Mouse (Mus musculus) thymus, postnatal 0 days (tissue): ENCODE data around the gene Nfs1. TPM values are rescaled to one million over a fixed set of nuclear protein-coding genes. Genes with fewer than 3 reads are reported as not detected.
"Not testable (repeated sequence)": the region's sequence is repeated elsewhere in the genome, so short reads cannot be mapped to it uniquely, and the experiment has no call there.

Experiments
- DNase-seq: peaks from one replicate; pipeline ENCODE4 v3.0.0-alpha.2; 2015; ENCODE audit warnings: low spot score
- polyA plus RNA-seq: library from polyadenylated mRNA; unstranded; fragments of >200 nt; fragmentation: Nextera tagmentation; extraction: Ambion mirVana; gene quantifications from 2 replicates; pipeline ENCODE4 v1.2.1, GENCODE M21; 2015

The Nfs1 gene
- 51.4 and 51.5 TPM in 2 replicates for polyA plus RNA-seq

GRCm38 (mm10) chr2:156143953-156144724 is at the start of gene Nfs1, which contains the start of gene Romo1:
Gene Nfs1, minus strand, starts transcription at chr2:156144186.
Gene Romo1, plus strand, starts transcription at chr2:156144039.
- DNase-seq, result peak; percentile 96

DNA sequence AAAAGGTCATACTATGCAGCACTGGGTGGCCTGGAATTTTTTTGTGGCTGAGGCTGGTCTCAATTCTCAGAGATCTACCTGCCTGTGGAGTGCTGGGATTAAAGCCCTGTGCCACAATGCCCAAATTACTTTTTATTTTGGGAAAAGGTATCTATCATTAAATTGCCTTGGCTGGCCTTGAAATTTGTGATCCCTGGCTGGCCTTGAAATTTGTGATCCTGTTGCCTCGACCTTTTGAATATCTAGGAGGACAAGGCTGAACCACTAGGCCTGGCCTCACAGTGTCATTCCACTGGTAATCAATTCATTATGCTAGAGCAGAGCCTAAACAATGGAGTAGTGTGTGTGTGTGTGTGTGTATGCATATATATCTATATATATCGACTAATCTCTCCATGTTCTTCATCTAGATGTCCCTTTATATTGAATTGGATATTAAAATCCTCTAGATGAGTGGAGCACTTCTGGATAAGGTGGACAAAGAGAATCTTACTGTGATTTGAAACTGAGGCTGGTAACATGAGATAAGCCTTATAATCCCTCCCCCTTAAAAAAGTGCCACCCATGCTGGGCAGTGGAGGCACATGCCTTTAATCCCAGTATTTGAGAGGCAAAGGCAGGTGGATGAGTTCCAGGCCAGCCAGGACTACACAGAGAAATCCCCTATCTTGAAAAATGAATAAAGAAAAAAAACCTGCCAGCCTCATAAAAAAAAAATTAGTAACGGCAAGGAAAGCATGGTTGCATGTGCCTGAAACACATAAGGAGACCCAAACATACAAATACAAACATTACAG is 49.3 kb upstream of the Nfs1 start:
- no peak for DNase-seq

GRCm38 (mm10) chr2:156192068-156192467 is 48.1 kb upstream of the Nfs1 start:
- DNase-seq, result no peak

DNA sequence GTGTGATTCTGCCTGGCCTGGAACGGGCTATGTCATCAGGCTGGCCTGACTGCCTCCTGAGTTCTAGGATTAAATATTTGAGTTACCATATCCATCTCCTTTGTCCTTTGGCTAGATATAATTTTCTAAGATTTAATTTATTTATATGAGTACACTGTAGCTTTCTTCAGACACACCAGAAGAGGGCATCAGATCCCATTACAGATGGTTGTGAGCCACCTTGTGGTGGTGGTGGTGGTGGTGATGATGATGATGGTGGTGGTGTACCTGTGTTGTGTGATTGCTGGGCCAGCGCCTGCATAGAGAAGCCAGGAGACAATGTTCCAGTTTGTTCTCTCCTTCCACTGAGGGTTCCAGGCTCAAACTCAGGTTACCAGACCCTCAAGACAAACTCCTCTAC is 47.6 kb upstream of the Nfs1 start:
- DNase-seq, result no peak

DNA sequence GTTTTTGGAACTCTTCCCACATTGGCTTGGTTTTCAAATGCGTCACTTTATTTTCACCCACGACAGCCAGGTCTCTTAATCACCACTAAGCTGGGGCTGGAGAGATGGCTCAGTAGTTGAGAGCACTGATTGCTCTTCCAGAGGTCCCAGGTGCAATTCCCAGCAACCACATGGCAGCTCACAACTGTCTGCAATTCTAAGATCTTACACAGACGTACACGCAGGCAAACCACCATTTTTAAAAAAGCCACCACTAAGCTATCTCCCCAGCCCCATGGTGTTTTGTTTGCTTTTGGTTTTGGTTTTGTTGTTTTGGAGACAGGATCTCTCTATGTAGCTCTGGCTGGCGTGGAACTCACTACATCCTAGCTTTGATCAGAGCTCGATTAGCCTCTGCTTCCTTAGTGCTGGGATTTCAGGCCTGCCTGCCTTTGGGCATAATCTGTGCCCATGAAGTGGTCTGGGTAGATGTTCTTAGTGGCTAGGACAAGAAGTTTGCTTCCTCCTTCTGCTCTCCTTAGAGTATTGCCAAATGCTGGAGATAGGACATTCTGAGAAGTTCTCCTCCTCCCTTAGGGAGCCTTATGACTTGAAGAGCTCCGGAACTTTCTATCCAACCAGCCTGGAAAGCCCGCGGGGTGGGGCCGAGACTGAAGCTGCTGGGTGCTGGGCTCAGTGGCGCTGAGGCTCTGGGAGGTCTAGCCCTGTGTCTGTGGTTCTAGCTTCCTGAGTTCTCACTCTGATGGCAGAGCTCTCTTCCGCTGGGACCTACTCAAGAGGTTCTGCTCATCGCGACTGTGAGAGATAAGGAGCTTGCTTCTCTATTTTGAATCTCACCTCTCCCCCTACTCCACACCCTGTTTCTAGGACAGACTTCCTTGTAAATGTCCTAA is 46.3 kb upstream of the Nfs1 start:
- DNase-seq, result peak; percentile 82

DNA sequence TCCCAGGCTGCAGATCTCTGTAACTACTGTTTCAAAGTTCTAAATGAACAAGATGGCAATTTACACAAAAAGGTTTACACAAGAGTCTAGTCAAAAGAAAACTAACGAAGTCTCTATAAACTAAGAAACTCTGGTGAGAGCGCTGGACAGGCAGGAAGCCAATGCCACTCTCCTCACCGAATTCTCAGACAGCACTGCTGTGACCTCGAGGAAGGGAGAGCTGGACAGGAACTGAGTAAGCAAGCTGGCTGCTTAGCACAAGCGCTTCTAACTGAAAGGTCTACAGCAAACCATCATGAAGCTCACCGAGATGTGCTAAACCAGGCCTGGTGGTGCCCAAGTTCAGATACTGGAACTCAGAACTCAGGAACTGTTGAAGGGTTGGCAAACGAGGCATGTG is 45.3 kb upstream of the Nfs1 start:
- DNase-seq, result not testable (repeated sequence)

DNA sequence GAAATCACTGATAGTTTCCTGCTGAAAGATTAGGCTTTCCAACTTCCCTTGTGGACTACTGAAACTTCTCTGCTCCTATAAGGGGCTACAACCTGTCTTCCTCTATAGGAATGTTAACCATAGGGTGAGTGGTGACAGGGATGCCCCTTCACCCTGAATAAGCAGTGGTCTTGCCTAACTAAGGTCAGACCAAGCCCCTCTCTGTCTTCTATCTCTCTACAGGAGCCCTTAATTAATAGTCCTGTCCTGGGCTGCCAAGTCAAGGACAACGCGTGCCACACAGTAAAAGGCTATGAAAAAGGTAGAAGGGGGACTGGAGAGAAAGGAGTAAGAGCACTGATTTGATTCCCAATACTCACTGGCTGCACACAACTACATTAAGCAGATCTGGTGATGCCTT is 37.6 kb upstream of the Nfs1 start:
- no peak for DNase-seq

DNA sequence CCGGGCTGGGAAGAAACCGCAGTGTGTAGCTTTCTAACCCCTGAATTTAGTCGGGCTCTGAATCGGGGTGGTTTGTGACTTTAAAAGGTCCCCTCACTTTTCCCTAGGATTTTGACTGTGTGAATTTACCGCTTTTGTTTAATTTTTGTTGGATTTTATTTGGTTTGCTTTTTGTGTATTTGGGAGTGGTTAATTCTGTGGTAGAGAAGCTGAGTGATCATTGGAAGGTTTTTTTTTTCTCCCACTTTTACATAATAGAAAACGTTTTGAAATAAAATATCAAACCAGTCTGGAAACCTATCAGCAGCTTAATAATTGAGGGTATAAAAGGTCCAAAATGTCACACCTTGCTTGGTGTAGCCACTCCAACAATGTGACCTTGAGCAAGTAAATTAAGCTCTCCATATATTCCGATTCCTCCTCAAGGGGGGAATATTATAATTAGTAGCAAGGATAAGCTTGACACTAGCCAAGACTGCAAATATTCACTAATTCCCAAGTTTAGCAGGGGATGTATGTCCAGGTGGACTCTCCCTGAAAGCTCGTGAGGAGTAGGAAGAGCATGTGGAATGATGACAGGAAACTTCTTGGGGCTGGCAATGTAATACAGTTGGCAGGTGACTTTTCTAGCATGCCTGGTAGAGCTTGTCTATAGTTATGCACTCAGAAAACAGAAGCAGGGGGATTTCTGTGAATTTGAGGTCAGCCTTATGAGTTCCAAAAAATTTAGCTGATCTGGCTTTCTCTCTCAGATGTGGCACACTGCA is 37.0 kb upstream of the Nfs1 start:
- no peak for DNase-seq

DNA sequence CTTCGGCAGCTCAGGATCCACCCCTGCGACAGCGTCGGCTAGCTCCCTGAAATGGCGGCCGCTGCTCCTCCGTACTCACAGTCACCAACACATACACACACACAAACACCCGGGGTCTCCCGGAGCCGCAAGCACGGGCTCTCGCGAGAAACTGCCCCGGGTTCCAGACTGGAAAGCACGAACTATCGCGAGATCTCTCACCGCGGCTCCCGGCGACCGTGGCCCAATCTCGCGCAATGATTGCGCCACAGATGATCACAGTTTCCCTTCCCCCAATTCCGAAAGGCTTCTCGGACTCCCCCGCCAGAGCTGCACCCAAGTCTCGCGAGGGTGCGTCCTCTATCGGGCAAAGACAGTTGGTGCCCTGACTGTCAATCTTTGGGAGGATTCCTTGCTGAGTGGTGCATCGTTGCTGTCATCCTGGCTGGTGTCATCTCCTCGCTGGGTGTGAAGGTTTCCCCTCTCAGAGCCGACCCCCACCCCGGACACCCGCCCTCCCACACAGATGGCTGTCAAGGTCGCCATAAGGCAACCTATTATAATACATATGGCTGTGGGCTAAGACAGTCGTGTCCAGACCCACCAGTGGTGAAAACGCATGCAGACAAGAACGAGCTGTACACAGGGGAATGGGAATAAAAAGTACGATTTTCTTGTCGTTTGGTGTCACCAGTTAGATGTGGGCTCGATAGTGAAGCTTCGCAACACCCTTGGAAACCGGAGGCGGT is 36.3 kb upstream of the Nfs1 start, which contains the start of gene Rbm39:
Gene Rbm39, minus strand, starts transcription at position 145 of the 728 bp plus-strand sequence.
- peak; percentile 100 for DNase-seq

DNA sequence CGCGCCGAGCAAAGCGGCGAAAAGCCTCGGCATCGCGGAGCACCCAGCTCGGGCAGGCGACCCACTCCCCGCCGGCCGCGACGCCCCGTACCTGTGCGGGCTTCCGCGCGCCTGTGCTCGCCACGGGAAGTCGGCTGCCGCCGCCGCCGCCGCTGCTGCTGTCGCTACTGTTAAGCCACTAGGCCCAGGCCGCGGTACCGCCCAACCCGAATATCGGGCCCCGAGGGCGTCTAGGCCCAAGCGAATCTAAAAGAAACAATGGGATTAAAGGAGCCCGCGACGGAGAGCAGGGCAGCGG is 35.8 kb upstream of the Nfs1 start:
- DNase-seq, result no peak

DNA sequence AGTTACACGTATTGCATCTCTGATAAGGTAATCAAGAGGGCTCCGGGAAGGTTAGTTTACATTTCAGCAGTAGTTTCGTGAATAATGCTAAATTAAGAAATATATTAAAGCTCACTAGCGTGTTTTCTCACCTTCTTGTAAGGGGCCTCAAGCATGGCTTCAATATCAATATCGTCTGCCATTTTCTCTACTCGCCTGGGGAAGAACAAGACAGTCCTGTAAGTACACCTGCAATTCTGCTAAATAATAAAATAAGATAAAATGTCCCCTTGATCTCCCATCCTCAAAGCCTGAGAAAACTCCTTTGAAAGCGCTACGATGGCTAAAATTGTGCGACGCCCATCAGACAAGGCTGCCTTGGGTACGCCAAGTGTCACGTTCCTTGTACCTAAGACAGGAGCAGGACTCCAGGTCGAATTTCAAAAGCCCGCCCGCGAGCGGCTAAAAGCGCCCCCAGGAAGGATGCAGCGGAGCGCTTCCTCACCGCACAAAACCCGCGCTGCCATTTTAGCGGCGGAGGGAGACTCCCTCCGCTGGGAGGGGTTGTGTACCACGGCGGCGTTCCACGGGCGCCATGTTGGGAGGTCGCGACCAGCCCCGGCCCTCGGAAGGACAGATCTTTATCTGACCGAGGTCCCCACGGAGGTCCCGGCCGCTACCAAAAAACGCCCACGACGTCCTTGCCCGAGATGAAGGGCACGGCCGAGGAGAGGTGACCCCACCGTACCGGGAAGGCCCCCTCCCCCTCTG is 35.2 kb upstream of the Nfs1 start:
- peak; percentile 93 for DNase-seq

DNA sequence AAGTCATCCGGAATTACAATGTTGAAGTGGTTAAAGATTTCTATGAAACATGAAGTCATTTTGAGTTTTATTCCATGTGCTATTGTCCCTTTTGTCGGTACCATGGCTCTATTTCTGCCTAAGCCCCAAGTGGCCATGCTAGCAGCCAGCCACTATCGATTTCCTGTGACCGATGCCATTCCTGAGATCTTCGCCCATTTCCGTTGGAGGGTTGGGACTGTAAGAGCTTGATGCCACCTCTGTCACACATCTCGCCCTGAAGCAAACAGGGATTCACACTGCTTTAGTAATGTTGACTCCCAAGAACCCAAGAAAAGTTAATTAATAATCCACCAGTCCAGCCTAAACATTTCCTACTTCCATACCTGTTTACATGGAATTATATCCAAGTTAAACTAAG is 33.7 kb upstream of the Nfs1 start:
- no peak for DNase-seq

DNA sequence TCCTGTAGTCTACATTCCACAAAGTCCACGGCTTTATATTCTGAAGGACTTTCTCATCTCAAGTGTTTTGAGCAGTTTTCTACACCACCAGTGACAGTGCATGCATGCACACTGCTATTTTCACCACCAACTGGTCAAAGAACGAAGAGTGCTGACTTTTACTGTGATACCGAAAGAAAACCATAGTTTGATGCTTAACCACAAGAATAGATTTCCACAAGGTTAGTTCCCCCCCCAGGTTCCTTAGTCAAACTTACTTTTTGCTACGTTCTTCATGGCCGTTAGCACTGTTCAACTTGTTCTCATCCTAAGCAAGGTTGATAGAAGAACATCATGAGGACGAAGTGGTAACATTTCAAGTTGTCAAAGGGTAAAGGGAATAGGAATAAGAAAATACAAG is 33.1 kb upstream of the Nfs1 start:
- no peak for DNase-seq

DNA sequence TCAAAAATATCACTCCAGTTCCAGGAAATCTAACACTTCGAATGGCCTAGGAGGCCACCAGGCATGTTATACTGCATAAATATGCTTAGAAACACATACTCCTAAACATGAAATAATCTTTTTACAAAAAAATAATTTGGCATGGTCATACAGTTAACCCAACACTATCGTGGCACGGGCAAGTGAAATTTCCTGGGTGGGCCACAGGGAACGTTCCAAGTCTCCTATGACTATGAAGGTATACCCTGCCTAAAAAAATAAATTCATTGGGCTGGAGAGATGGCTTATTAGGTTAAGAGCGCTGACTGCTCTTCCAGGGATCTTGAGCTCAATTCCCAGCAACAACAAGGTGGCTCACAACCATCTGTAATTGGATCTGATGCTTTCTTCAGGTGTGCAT is 22.6 kb upstream of the Nfs1 start:
- no peak for DNase-seq

- no peak for DNase-seq
These were observed 21.5 kb upstream of the Nfs1 start for GRCm38 (mm10) chr2:156165478-156165877.

DNA sequence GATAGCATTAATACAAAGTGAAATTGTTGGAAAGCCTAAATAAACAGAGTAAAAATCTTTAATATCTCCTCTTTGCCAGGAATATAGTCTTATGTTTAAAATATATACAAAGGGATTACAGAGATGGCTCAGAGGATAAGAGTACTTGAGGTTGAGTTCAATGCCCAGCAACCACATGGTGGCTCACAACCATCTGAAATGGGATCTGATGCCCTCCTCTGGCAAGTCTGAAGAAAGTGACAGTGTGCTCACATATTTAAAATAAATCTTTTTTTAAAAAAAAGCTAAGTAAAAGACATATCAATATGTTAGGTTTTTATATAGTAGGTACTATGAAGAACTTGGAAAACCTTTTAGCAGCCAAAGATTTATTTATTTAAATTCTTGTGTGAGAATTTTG is 7.6 kb upstream of the Nfs1 start:
- DNase-seq, result no peak

DNA sequence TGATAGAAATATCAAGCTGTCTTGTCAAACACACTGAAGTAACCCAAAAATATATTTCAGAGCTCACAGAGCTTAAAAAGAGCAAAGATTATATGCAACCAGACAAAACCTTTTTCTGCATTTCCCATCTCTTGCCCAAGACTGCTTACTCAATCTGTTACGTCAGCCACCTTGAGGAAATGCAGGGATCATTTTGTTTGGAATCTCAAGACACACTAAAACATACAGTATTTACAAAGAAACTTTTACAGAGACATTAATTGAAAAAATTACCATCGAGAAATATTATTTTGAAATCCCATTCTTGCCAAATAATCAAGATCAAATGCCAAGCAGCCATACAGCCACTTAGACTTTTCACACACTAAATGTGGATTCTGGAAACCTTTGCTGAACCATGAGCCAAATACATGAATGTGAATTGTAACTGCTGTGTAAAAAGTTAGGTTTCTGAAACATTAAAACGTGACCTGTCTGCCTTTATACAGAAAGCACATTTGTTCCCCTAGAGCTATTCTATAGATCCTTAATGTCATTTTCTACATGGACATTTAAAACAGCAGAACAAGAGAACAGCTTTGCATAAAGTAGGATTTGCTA is 3.4 kb upstream of the Nfs1 start:
- no peak for DNase-seq

GRCm38 (mm10) chr2:156146272-156146989 is 2.4 kb upstream of the Nfs1 start:
- DNase-seq, result no peak
